Mouse (Mus musculus): ENCODE data around the gene Rps6ka5. TPM values are rescaled to one million over a fixed set of nuclear protein-coding genes. Genes with fewer than 3 reads are reported as not detected.

Gene Rps6ka5
- polyA plus RNA-seq, 1 experiment from 2014 or later: 4.5 TPM

DNA sequence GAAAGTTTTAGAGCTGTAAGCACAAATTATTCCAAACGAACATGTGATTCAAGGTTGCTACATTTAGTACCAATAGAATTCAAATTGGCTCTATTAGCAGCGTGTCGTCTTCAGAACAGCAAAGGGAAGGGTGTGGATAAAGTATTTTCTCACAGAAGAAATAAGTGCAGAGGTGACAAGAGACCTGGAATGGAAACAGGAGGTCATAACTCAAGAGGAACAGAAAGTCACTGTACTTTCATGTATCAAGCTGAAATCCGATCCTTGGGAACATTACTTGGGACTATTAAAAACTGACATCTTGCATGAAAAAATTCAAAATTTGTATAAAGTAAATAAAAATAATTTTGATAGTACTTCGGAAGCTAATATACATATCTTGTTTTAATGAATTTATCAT lies 36.3 kb downstream of the Rps6ka5 start:
- Histone ChIP-seq H3K9ac (no peak overlapping the region), H3K4me3 (ENCODE audit: low read depth, low read length) (no peak overlapping the region), H3K4me2 (no peak overlapping the region), H3K4me1 (ENCODE audit: insufficient read depth) (no peaks in the 10 kb centered on the region), H3K36me3 (ENCODE audit: insufficient read depth) (no peaks in the 10 kb centered on the region), H3K27ac (ENCODE audit: low read depth) (no peak overlapping the region), H3K9me3 (ENCODE audit: low read depth, low read length) (no peaks in the 10 kb centered on the region), H3K27me3 (ENCODE audit: insufficient read depth, low read length) (no peaks in the 10 kb centered on the region)
- ATAC-seq (ENCODE audit: insufficient read depth): no peak
- TF ChIP-seq CTCF (IDR thresholded peaks at IDR 0.05; ENCODE audit: low read depth): no peak
- WGBS: 81% methylated on average over 5 of the region's 5 CpGs
- DNase-seq: no peak

DNA sequence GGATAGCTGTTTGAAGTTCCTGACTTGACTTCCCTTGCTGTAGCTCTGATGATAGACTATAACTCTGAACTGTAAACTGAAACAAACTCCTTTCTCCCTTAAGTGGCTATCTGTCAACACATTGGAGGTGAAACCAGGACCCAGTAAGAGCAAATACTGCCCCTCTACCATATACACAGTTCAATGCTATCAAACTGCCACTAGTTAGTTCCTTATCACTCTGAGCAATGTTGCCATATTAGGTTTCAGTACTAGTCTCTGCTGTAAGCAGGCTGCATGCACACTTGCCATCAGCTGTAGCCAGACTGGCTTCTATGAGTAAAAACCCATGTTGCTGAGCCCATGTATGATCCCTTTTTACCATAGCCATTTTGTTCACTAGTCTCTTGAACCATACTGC lies 38.6 kb downstream of the Rps6ka5 start:
- Histone ChIP-seq H3K9me3 (ENCODE audit: low read depth, low read length) (no peaks in the 10 kb centered on the region), H3K4me2 (no peak overlapping the region), H3K4me3 (ENCODE audit: low read depth, low read length) (no peak overlapping the region), H3K27me3 (ENCODE audit: insufficient read depth, low read length) (no peaks in the 10 kb centered on the region), H3K36me3 (ENCODE audit: insufficient read depth) (no peaks in the 10 kb centered on the region), H3K27ac (ENCODE audit: low read depth) (no peak overlapping the region), H3K4me1 (ENCODE audit: insufficient read depth) (no peaks in the 10 kb centered on the region), H3K9ac (no peak overlapping the region)
- no peak for TF ChIP-seq CTCF (IDR thresholded peaks at IDR 0.05; ENCODE audit: low read depth)
- ATAC-seq (ENCODE audit: insufficient read depth) (no peak), DNase-seq (no peak)

GRCm38 (mm10) chr12:100687001-100687400 lies 39.8 kb downstream of the Rps6ka5 start:
- Histone ChIP-seq H3K27ac (ENCODE audit: low read depth) (no peak overlapping the region), H3K4me1 (ENCODE audit: insufficient read depth) (no peaks in the 10 kb centered on the region), H3K4me2 (no peak overlapping the region), H3K36me3 (ENCODE audit: insufficient read depth) (no peaks in the 10 kb centered on the region), H3K9me3 (ENCODE audit: low read depth, low read length) (no peaks in the 10 kb centered on the region), H3K27me3 (ENCODE audit: insufficient read depth, low read length) (no peaks in the 10 kb centered on the region), H3K9ac (no peak overlapping the region), H3K4me3 (ENCODE audit: low read depth, low read length) (no peak overlapping the region)
- WGBS: 70% methylated on average over 2 of the region's 2 CpGs
- ATAC-seq (ENCODE audit: insufficient read depth) (no peak), DNase-seq (peak; percentile 62)
- no peak for TF ChIP-seq CTCF (IDR thresholded peaks at IDR 0.05; ENCODE audit: low read depth)

- Histone ChIP-seq H3K4me1 (ENCODE audit: insufficient read depth) (no peaks in the 10 kb centered on the region), H3K36me3 (ENCODE audit: insufficient read depth) (no peaks in the 10 kb centered on the region), H3K4me3 (ENCODE audit: low read depth, low read length) (no peak overlapping the region), H3K9me3 (ENCODE audit: low read depth, low read length) (no peaks in the 10 kb centered on the region), H3K27me3 (ENCODE audit: insufficient read depth, low read length) (no peaks in the 10 kb centered on the region), H3K4me2 (no peak overlapping the region), H3K9ac (no peak overlapping the region), H3K27ac (ENCODE audit: low read depth) (no peak overlapping the region)
- WGBS: 69% methylated on average over 7 of the region's 7 CpGs
- DNase-seq (no peak), ATAC-seq (ENCODE audit: insufficient read depth) (no peak)
- no peak for TF ChIP-seq CTCF (IDR thresholded peaks at IDR 0.05; ENCODE audit: low read depth)
Observed at GRCm38 (mm10) chr12:100681752-100682151, 45.0 kb downstream of the Rps6ka5 start.

DNA sequence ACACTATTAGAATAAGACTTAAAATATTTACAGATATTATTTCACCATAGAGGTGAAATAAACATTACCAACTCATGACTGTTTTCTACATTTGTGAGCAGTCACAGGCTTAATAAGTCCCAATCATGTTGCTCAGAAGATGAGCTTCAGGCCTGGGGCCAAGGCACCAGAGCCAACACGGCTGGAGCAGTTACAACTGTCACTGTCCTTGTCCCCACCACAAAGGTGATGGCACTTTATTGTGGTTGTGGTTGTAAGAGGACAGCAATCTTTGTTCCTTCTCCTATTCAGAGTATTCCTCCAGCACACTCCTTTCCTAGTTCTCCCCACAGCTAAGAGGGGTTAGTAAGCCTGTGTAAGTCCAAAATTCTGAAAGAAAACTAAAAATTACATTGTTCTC lies 45.5 kb downstream of the Rps6ka5 start:
- 67% methylated on average over 1 of the region's 1 CpGs for WGBS
- ATAC-seq (ENCODE audit: insufficient read depth): no peak

GRCm38 (mm10) chr12:100680676-100681075 lies 46.1 kb downstream of the Rps6ka5 start:
- H3K27me3 ChIP-seq (ENCODE audit: insufficient read depth, low read length): no peaks in the 10 kb centered on the region
- H3K27ac ChIP-seq (ENCODE audit: low read depth): no peak overlapping the region
- no peak overlapping the region for H3K4me3 ChIP-seq (ENCODE audit: low read depth, low read length)
- ATAC-seq (ENCODE audit: insufficient read depth) (no peak), DNase-seq (no peak)
- H3K36me3 ChIP-seq (ENCODE audit: insufficient read depth): no peaks in the 10 kb centered on the region
- no peak overlapping the region for H3K4me2 ChIP-seq
- H3K4me1 ChIP-seq (ENCODE audit: insufficient read depth): no peaks in the 10 kb centered on the region
- 74% methylated on average over 5 of the region's 5 CpGs for WGBS
- H3K9ac ChIP-seq: no peak overlapping the region
- no peaks in the 10 kb centered on the region for H3K9me3 ChIP-seq (ENCODE audit: low read depth, low read length)
- no peak for TF ChIP-seq CTCF (IDR thresholded peaks at IDR 0.05; ENCODE audit: low read depth)

More for the DNA sequence above, 45.5 kb downstream of the Rps6ka5 start:
- H3K9me3 ChIP-seq (ENCODE audit: low read depth, low read length): no peaks in the 10 kb centered on the region
- H3K9ac ChIP-seq: no peak overlapping the region
- TF ChIP-seq CTCF (IDR thresholded peaks at IDR 0.05; ENCODE audit: low read depth): no peak
- DNase-seq: no peak
- H3K4me1 ChIP-seq (ENCODE audit: insufficient read depth): no peaks in the 10 kb centered on the region
- H3K36me3 ChIP-seq (ENCODE audit: insufficient read depth): no peaks in the 10 kb centered on the region
- no peak overlapping the region for H3K4me2 ChIP-seq
- H3K4me3 ChIP-seq (ENCODE audit: low read depth, low read length): no peak overlapping the region
- H3K27ac ChIP-seq (ENCODE audit: low read depth): no peak overlapping the region
- H3K27me3 ChIP-seq (ENCODE audit: insufficient read depth, low read length): no peaks in the 10 kb centered on the region

- no peak for DNase-seq
- no peak for ATAC-seq (ENCODE audit: insufficient read depth)
- Histone ChIP-seq H3K36me3 (ENCODE audit: insufficient read depth) (no peaks in the 10 kb centered on the region), H3K27me3 (ENCODE audit: insufficient read depth, low read length) (no peaks in the 10 kb centered on the region), H3K27ac (ENCODE audit: low read depth) (no peak overlapping the region), H3K9me3 (ENCODE audit: low read depth, low read length) (no peaks in the 10 kb centered on the region), H3K4me3 (ENCODE audit: low read depth, low read length) (no peak overlapping the region), H3K4me2 (no peak overlapping the region), H3K4me1 (ENCODE audit: insufficient read depth) (no peaks in the 10 kb centered on the region), H3K9ac (no peak overlapping the region)
- TF ChIP-seq CTCF (IDR thresholded peaks at IDR 0.05; ENCODE audit: low read depth): no peak
- WGBS: 75% methylated on average over 2 of the region's 2 CpGs
Observed at GRCm38 (mm10) chr12:100670647-100671199, 56.1 kb downstream of the Rps6ka5 start.

DNA sequence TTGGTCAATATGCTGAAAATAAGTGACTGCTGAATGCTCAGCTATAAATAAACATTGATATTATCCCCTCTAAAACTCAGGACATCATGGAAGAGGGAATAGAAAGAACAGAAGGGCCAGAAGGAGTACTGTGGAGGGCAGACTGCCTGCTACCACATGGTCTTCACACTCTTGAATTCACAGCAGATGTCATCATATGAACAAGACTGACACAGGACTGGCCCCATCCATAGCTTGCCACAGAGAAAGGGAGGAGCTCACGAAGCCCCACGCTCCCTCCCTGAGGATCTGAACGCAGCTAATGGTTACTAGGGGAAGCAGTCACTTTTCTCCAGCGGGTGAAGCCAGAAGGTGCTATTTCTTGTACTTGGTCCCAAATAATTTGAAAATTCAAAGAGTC lies 61.5 kb downstream of the Rps6ka5 start:
- Histone ChIP-seq H3K4me2 (no peak overlapping the region), H3K9me3 (ENCODE audit: low read depth, low read length) (no peaks in the 10 kb centered on the region), H3K4me1 (ENCODE audit: insufficient read depth) (no peaks in the 10 kb centered on the region), H3K27ac (ENCODE audit: low read depth) (no peak overlapping the region), H3K36me3 (ENCODE audit: insufficient read depth) (no peaks in the 10 kb centered on the region), H3K4me3 (ENCODE audit: low read depth, low read length) (no peak overlapping the region), H3K9ac (no peak overlapping the region), H3K27me3 (ENCODE audit: insufficient read depth, low read length) (no peaks in the 10 kb centered on the region)
- WGBS: 86% methylated on average over 4 of the region's 4 CpGs
- DNase-seq: no peak
- ATAC-seq (ENCODE audit: insufficient read depth): no peak
- no peak for TF ChIP-seq CTCF (IDR thresholded peaks at IDR 0.05; ENCODE audit: low read depth)

Measured in lung, embryonic 14.5 days (tissue).